Mouse (Mus musculus): ENCODE data around the gene Krt12.

Krt12 gene

DNA sequence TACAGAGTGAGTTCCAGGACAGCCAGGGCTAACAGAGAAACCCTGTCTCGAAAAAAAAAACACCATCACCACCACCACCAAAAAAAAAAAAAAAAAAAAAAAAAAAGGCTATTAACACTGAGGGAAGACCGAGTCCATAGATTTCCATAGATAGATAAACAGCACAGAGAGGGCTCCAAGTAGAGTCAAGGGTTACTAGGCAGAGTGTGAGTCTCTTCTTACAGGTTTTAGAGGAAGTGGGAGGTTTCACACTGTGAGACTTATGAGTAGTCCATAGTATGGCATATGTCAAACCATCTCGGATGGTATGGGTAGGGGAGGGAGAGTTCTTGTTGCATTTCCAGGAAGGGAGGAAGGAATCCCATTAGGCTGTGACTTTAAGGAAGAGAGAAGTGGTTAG is 24.0 kb downstream of the Krt12 start:
- CTCF ChIA-PET: no interaction called here

DNA sequence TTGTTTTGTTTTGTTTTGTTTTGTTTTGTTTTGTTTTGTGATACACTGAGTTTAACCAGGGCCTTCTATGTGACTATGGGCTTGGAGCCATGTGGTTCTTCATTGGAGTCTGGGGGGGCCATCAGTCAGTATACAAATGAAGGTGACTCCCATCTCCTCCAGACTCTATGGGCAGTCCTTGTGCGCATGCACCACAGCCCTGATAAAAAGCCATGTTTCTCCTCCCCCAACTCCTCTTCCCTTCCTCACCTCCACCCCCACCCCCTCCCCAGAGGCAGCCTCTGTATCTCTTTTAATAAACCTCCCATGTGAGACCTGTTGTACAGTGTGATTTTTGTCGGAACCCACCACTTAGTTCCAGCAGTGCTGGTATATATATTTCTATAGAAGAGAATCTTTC is 25.4 kb downstream of the Krt12 start:
- CTCF ChIA-PET: interaction anchor here (0.5 kb wide), 1 partner anchor 28 kb away, joined by 3 read pairs; no protein-coding TSS in a partner anchor

DNA sequence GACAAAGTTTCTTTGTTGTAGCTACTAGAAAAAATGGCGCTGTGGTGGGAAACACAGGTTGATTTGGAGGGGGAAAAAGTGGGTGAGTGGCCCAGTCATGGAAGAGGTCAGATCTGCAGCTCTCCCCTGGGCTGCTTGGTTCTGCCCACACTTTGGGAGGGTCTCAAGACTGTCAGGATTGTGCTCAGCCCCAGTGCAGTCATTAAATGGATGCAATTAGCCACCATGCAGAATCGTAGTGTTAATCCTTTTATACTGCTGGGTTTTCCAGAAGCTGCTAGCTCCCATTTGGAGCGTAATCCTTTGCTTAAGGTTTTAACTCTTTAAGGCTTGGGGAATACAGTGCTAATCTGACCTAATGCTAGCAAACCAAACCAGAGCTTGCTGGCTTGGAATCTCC is 26.0 kb downstream of the Krt12 start:
- CTCF ChIA-PET: no interaction called here

DNA sequence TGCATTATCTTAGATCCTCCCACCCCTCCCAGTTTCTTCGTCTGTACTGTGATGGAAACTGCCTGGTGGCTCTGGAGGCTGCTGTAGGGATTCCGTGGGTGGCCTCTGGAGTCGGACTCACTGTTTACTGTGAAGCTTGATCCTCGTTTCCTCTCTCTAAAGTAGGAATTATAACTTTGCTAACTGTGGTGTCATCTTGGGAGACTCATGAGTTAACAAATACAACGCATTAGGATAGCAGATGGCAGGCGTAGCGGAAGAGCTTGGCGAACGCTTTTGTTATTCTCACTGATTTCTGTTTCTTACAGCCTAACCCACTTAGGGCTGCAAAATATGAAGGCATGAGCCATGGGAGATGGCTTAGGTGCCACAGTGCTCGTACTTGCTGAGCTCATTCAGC is 29.6 kb downstream of the Krt12 start:
- CTCF ChIA-PET: no interaction called here

DNA sequence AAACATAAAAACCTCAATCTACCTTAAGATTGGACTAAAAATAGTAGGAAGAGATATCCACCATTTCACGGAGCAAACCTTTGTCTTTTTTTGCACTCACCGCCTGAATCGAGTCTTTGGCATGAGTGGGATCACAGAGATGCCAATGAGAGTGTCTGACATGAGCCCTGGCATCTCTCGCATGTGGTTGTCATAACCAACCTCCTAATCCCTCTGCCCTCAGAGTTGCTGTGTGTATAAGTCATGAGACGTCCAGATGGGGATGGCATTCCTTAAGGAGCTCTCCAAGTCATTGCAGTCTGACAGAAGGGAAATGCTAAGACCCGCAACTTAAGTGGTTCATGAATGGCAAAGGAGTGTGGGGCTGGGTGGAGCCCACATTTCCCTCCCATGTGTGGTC is 30.7 kb downstream of the Krt12 start:
- CTCF ChIA-PET: no interaction called here

DNA sequence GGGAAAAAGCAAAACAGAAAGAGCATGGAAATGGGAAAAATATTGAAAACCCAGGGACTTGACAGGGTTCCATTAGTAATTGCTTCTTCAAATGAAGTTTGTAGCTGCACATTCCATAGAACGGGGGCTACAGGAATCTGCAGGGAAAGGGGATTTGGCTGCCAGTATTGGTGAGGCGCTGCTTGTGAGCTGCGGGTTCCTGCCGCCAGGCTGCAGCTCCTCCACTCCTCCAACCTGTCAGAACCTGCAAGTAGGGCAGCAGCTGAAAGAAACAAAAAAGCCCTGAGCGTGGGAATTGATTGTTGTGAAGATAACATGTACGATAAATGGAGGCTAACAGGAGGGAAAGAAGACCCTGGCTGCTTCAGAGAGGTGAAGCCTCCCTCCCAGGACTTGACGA is 31.2 kb downstream of the Krt12 start:
- CTCF ChIA-PET: no interaction called here

DNA sequence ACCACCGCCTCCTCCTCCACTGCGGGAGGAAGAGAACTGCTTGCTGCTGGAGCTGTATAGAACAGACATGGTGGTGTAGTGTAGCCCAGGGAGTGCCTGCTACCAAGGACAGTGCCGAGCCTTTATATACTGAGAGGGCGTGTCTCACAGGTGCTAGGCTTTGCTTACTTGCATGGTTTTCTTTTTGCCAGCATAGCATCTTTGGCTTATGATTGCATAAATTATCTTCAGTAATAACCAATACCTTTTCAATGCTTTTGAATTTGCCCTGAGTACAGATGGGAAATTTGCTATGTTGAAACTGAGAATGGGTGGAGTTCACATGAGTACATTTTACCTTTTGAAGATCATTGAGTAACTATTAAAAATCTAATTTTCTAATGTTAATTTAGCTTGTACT is 32.8 kb downstream of the Krt12 start, which contains the start of gene Krt10:
TSS of gene Krt10 (minus strand) at position 101 of the 400 bp plus-strand sequence.
- CTCF ChIA-PET: no interaction called here

DNA sequence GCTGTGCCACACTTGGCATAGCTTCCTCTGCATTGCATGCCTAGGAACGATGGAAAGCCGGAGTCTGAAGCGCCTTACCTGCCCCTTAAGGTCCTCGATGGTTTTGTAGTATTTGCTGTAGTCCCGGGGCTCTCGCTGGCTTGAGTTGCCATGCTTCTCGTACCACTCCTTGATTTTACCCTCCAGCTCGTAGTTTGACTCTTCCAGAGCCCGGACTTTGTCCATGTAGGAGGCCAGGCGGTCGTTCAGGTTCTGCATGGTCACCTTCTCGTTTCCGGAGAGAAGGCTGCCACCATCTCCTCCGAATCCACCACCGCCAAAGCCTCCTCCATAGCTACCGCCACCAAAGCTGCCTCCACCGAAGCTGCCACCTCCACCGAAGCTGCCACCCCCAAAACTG is 33.4 kb downstream of the Krt12 start:
- CTCF ChIA-PET: no interaction called here

DNA sequence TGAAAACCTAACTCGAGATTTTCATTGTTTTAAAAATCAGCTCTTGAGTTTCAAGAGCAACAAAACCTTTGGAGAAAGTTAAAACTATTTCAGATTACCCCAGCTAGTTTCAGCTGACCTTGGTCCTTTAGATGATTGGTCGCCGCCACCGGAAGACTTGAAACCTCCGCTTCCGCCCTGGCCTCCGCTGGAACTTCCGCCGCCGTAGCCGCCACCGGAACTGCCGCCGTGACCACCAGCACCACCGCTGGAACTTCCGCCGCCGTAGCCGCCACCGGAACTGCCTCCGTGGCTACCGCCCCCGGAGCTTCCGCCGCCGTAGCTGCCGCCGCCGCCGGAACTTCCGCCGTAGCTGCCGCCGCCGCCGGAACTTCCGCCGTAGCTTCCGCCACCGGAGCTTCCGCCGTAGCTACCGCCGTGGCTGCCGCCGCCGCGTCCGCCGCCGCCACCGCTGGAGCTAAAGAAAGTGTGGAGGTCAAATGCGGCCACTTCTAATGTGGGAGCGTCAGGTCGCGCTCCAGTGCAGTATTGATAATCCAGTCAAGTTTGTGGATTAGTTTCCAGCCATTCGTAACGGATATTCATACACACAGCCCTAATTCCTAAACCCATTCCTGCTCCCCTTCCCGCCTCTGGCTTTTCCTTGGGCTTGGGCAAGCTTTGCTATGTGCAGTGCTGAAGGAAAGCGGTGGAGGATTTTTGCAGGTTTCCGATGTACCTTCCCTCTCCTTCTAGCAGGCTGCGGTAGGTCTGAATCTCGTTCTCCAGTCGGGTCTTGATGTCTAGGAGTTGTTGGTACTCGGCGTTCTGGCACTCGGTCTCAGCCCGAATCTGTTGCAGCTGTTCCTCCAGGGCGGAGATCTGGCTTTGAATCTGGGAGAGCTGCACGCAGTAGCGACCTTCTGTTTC is 36.0 kb downstream of the Krt12 start:
- CTCF ChIA-PET: no interaction called here

DNA sequence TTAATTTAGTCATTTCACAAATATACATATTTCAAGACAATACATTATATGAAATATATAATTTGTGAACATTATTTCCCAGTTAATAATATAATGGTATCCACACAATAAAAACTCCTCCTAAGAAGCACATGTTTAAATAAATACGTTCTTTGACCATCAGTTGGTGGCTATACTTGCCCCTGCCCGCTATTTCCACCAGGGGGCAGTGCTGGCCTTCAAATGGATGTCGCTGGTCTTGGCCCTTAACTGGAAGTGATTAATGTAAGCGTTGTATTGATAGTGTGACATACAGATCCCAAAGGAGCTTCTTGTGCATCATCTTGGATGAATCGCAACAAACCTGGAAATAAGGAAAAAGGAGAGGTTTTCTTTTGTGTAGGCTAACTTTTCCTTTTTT is 42.5 kb downstream of the Krt12 start:
- CTCF ChIA-PET: interaction anchor here (0.6 to 1.0 kb wide), 2 partner anchors 10 to 68 kb away, joined by 3 to 7 read pairs; no protein-coding TSS in a partner anchor

DNA sequence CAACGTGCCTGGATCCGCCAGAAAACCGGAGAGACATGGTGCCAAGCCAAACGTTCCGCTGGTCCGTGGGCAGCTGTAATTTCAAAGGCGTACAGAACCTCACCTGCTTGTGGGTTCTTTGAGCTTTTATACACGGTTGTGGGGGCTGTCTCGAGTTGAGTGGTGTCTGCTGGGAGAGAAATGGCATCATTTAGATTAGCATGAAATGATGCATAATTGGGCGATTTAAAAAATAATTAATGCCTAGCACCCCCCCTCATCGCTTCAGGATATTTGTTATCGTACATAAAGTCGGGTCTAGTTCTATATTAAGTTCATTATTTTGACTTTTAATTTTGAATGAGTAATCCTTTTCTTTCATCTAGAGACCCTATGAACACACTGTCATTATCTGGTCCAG is 47.3 kb downstream of the Krt12 start, which contains the start of gene Krt28:
TSS of gene Krt28 (minus strand) at position 101 of the 400 bp plus-strand sequence.
- CTCF ChIA-PET: no interaction called here

DNA sequence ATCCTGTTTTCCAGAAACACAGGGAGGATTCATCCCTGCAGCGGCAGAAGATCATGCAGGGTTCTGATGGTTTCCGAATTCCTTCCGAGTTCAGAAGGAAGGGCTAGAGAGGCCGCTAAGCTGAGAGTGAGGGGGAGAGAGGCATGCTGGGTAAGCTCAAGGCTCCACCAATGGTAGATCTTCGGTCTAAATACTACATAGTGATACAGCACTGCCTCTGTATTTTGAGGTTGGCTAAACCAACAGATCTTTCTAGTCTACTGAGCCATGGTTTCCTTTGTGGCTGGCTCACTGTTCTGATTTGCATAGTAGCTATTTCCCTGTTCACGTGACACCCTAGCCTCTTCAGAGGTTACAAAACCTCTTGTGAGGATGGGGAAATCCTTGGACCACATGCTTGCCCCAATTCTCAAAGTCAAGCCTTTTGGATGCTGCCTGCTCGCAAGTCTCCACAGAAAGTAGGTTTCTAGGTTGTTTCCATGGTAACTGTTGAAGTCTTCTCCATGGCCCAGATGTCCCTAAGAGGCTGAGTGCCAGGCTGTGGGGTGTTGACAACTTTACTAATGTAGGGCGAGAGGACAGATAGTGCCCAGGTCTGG is 52.1 kb downstream of the Krt12 start:
- CTCF ChIA-PET: interaction anchor here (0.7 to 1.2 kb wide), 2 partner anchors 10 to 345 kb away, joined by 3 read pairs; no protein-coding TSS in a partner anchor

DNA sequence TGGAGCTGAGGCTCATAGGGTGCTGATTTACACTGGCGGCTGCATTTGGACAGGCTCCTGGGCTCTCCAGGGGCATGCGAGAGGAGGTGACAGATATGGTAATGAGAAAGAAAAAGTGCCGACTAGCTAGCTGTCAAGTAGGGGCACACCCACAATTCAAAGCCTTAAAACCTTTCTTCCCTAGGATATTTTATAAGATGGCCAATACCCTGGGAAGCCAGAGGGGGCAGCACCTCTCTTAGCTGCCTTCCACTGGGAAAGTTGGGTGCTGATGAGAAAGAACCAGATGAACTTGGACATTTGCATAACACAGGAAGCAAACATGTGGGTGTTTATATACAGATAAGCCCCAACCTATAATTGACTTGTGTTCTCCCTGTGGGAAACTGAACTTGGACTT is 52.8 kb downstream of the Krt12 start:
- CTCF ChIA-PET: interaction anchor here (0.6 to 1.2 kb wide), 3 partner anchors 11 to 949 kb away, joined by 3 to 5 read pairs (median 3); no protein-coding TSS in a partner anchor

DNA sequence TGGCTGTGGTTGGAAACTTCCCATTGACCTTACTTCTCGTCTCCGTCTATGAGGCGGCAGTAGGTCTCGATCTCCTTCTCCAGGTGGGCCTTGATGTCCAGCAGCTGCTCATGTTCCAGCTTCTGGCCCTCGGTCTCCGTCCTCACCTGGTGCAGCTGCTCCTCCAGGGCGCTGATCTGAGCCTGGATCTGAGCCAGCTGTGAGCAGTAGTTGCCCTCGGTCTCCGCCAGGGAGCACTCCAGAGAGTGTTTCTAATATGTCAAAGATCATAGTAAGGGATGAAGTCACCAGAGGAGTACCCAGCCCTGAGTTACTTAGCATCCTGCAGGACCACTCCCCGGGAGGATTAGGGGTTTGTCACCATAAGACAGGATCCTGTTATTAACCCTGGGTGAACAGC is 55.3 kb downstream of the Krt12 start:
- CTCF ChIA-PET: no interaction called here

Data from spleen, embryonic (tissue).